Mouse (Mus musculus) heart, adult 2 months (tissue): Measurements from ENCODE around the gene Cend1.

Experiments used
- CTCF ChIP-seq: fragments of 200-600 bp; IDR thresholded peaks from 2 replicates; pipeline ENCODE4 v1.8.1; 2022; ENCODE audit warnings: antibody characterized with exemption, mild to moderate bottlenecking, moderate library complexity
- EP300 ChIP-seq: fragments of 200-500 bp; IDR thresholded peaks from 2 replicates; pipeline ENCODE4 v1.6.1; 2011; ENCODE audit warnings: low read depth, low read length, control low read depth; ENCODE audit not compliant: insufficient read depth

DNA sequence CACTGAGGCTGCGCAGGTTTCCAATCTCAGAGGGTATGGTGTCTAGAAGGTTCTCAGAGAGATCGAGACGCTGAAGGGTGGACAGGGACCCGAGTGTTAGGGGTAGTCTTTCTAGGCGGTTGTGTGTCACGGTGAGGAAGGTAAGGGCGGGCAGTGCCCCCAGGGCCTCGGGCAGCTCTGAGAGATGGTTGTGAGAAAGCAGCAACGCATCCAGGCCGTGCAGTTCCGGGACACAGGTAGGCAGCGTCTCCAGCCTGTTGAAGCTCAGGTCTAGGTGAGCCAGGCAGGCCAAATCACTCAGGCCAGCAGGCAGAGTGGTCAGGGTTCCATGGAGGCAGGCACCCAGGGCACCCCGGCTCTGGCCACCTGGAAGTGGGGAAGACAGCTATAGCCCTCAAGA, 12.9 kb upstream of the Cend1 start:
- no peak for TF ChIP-seq EP300
- no peak for TF ChIP-seq CTCF
